Mouse (Mus musculus) heart, postnatal 0 days (tissue): ENCODE results near the gene Eipr1. TPM values are rescaled to one million over a fixed set of nuclear protein-coding genes. Genes with fewer than 3 reads are reported as not detected.

Experiments used
- ATAC-seq: fragments of 200-750 bp; cut with Nextera tagmentation; 2 replicates; pipeline ENCODE4 v1.8.0; 2017; ENCODE audit warnings: low read depth, moderate number of reproducible peaks, moderate library complexity; ENCODE audit not compliant: insufficient read depth
- DNase-seq: peaks from one replicate; pipeline ENCODE4 v3.0.0-alpha.2; 2016; ENCODE audit warnings: low spot score
- H3K27ac ChIP-seq: fragments of 300-500 bp; sonication (generic); 2 replicates; pipeline ENCODE4 v1.5.1; 2014; ENCODE audit warnings: low read depth, mild to moderate bottlenecking
- H3K27me3 ChIP-seq: fragments of 300-500 bp; sonication (generic); 2 replicates; pipeline ENCODE4 v1.6.1; 2014; ENCODE audit warnings: low read length, mixed read lengths; ENCODE audit not compliant: control insufficient read depth, insufficient read depth
- H3K36me3 ChIP-seq: fragments of 300-500 bp; sonication (generic); replicated peaks from 2 replicates; pipeline ENCODE4 v1.6.1; 2014; ENCODE audit warnings: low read length, mixed read lengths; ENCODE audit not compliant: control insufficient read depth, insufficient read depth
- H3K4me1 ChIP-seq: fragments of 300-500 bp; sonication (generic); 2 replicates; pipeline ENCODE4 v1.6.1; 2014; ENCODE audit warnings: antibody characterized with exemption; ENCODE audit not compliant: control insufficient read depth, insufficient read depth
- H3K4me2 ChIP-seq: fragments of 300-500 bp; sonication (generic); 2 replicates; pipeline ENCODE4 v1.6.1; 2014; ENCODE audit warnings: low read depth, mild to moderate bottlenecking, low read length, moderate library complexity
- H3K4me3 ChIP-seq: fragments of 300-500 bp; sonication (generic); 2 replicates; pipeline ENCODE4 v1.5.1; 2014; ENCODE audit warnings: low read depth, low read length
- H3K9ac ChIP-seq: fragments of 300-500 bp; sonication (generic); replicated peaks from 2 replicates; pipeline ENCODE4 v1.6.1; 2014; ENCODE audit warnings: low read depth, low read length, mixed read lengths
- H3K9me3 ChIP-seq: fragments of 300-500 bp; sonication (generic); replicated peaks from 2 replicates; pipeline ENCODE4 v1.6.1; 2016; ENCODE audit warnings: low read length; ENCODE audit not compliant: control insufficient read depth
- CTCF ChIP-seq: IDR thresholded peaks from 2 replicates; pipeline ENCODE4 v1.5.1; 2016; ENCODE audit warnings: antibody characterized with exemption, control low read depth, low read depth
- EP300 ChIP-seq: IDR thresholded peaks from 2 replicates; pipeline ENCODE4 v1.6.1; 2016; ENCODE audit warnings: antibody characterized with exemption, low read depth
- WGBS: fragments of 180-500 bp; shearing (Covaris S2); extraction: QIAGEN DNeasy Blood & Tissue Kit; methylation state at CpG from one replicate; pipeline ENCODE4 v1.1.7; 2014; 5-methylcytosine and 5-hydroxymethylcytosine counted together
- polyA plus RNA-seq: library from polyadenylated mRNA; unstranded; fragments of >200 nt; fragmentation: Nextera tagmentation; extraction: Ambion mirVana; gene quantifications from 2 replicates; pipeline ENCODE4 v1.2.1, GENCODE M21; 2015
- total RNA-seq: library from RNA; depleted of rRNA; stranded (reverse); fragments of >200 nt; gene quantifications from 2 replicates; pipeline ENCODE4 v1.2.3, GENCODE M21; 2014; ENCODE audit warnings: low replicate concordance

The Eipr1 gene
- total and polyA plus RNA-seq, 2 experiments from 2014 or later = 13.0 to 29.3 TPM

DNA sequence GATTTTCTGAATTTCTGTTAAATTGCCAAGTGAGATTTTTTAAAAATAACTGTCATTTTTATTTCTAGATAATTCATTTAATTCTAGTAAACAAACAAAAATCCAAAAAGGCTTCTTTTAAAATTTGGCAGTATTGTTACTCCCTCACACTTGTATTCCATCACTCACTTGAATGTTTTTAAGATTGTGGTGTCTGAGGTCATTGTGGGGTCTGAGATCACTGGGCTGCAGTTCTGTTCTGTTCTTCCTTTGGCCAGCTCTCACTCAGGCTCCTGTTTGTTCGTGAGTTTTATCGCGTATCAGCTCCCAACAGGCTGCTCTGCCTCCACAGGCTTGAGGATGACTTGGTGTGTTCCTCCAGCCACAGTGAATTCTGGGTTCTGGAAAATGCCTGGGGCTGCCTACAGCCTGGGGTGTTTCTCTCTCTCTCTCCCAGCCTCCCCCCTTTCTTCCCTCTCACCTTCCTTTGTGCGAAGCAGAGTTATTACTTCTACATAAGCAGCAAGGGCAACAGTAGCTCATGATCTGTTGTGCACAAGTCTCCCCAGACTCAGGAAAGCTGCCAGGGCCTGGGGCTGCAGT, 58.2 kb downstream of the Eipr1 start:
- DNase-seq (no peak), ATAC-seq (no peak)
- WGBS = 41% methylated on average over 4 of the region's 4 CpGs
- Histone ChIP-seq H3K4me3 (no peak overlapping the region), H3K9me3 (no peaks in the 10 kb centered on the region), H3K4me1 (0 out of 2 replicates have a peak, but pooled peaks cover 8% of the 10 kb centered on the region), H3K27me3 (no peaks in the 10 kb centered on the region), H3K4me2 (no peak overlapping the region), H3K36me3 (no peaks in the 10 kb centered on the region), H3K27ac (no peak overlapping the region), H3K9ac (no peak overlapping the region)
- TF ChIP-seq EP300 = no peak
- TF ChIP-seq CTCF = no peak

DNA sequence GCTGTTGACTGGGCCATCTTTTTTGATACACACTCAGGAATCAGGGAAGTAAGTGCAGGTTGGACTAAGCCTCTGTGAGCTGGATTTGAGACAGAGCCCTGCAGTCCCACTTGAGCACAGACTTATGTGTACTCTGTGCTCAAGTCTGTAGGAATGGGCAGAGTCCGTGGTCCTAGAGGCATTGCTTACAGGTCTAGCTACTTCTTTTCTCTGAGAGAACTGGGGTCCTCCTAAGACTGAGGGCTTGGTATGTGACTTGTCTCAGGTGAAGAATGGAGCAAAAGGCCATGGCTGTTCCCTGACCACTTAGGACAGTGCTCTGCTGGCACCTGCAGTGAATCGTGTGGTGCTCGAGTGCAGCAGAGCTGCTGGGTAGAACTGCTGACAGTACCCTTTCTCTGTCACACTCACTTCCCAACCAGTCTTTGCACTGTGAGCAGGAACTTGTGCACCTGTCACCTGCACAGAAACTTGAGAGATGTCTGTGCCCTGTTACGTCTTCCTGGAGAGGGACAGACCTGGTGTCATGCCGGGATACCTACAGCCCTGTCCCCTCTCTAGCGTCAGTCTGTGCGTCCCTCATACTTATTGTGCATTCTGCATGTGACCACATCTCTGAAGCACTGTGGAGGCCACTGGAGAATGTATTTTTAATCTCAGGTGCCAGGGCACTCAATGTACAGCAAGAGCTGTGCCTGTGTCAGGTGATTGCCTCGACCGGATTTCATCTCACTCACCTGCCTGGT, 65.3 kb downstream of the Eipr1 start:
- no peaks in the 10 kb centered on the region for H3K9me3 ChIP-seq
- no peak overlapping the region for H3K4me2 ChIP-seq
- WGBS = 30% methylated on average over 9 of the region's 9 CpGs
- TF ChIP-seq CTCF = no peak
- TF ChIP-seq EP300 = no peak
- DNase-seq (no peak), ATAC-seq (no peak)
- H3K27ac ChIP-seq = no peak overlapping the region
- 0 out of 2 replicates have a peak, but pooled peaks cover 6% of the 10 kb centered on the region for H3K4me1 ChIP-seq
- H3K9ac ChIP-seq = no peak overlapping the region
- no peak overlapping the region for H3K4me3 ChIP-seq
- H3K27me3 ChIP-seq = no peaks in the 10 kb centered on the region
- no peaks in the 10 kb centered on the region for H3K36me3 ChIP-seq

- DNase-seq (peak; percentile 38), ATAC-seq (peak; percentile 67)
- 17% methylated on average over 5 of the region's 5 CpGs for WGBS
- Histone ChIP-seq H3K27me3 (no peaks in the 10 kb centered on the region), H3K9me3 (no peaks in the 10 kb centered on the region), H3K27ac (no peak overlapping the region), H3K4me2 (no peak overlapping the region), H3K4me3 (no peak overlapping the region), H3K36me3 (no peaks in the 10 kb centered on the region), H3K9ac (no peak overlapping the region), H3K4me1 (0 out of 2 replicates have a peak, but pooled peaks cover 6% of the 10 kb centered on the region)
- TF ChIP-seq CTCF (no peak), EP300 (no peak)
These were observed 65.8 kb downstream of the Eipr1 start for GRCm38 (mm10) chr12:28817427-28817752.

DNA sequence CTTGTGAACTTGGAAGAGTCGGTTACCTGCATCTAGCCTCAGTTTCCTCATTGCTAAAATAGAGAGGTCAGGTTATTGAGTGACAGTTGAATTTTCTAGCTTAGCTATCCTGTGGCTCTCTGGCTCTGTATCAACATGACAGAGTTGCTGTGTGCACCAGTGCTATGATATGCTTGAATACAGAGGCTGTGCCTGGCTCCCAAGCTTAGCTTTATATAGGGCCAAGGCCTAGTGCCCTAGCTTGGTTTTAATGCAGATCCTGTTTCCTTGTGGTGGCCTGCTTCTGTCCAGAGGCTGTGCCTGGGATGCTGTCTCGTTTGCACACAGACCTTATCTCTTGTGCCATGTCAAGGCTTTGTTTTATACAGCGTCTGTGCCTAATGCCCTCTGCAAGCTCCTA, 66.3 kb downstream of the Eipr1 start:
- Histone ChIP-seq H3K27ac (no peak overlapping the region), H3K36me3 (no peaks in the 10 kb centered on the region)

DNA sequence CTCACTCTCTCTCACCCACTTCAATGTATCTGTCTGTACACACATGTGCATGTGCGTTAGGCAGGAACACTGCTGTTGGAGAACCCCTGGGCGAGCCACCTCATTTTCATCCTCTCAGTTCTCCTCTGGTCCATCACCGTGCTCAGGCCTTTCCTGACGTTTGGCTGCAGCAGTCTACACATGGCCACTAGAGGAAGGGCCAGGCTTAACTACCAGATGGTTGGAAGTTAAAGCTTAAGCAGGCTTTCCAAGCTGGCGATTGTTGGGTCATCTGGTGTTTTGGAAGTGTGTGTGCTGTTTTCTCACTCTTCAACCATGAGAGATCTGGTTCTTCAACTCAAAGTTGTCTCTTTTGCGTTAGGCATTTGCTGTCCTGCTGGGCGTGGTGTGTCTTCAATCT, 71.9 kb downstream of the Eipr1 start:
- Histone ChIP-seq H3K9ac (no peak overlapping the region), H3K27ac (no peak overlapping the region), H3K27me3 (no peaks in the 10 kb centered on the region), H3K4me2 (no peak overlapping the region), H3K4me3 (no peak overlapping the region), H3K36me3 (no peaks in the 10 kb centered on the region), H3K4me1 (no peaks in the 10 kb centered on the region), H3K9me3 (no peaks in the 10 kb centered on the region)
- WGBS = 89% methylated on average over 7 of the region's 7 CpGs
- TF ChIP-seq CTCF = no peak
- TF ChIP-seq EP300 = no peak
- DNase-seq (no peak), ATAC-seq (no peak)

More for the DNA sequence above, 66.3 kb downstream of the Eipr1 start:
- H3K4me3 ChIP-seq = no peak overlapping the region
- H3K4me1 ChIP-seq = 0 out of 2 replicates have a peak, but pooled peaks cover 6% of the 10 kb centered on the region
- no peak overlapping the region for H3K4me2 ChIP-seq
- DNase-seq (no peak), ATAC-seq (no peak)
- 34% methylated on average over 3 of the region's 3 CpGs for WGBS
- H3K9ac ChIP-seq = no peak overlapping the region
- TF ChIP-seq CTCF = no peak
- TF ChIP-seq EP300 = no peak
- H3K9me3 ChIP-seq = no peaks in the 10 kb centered on the region
- no peaks in the 10 kb centered on the region for H3K27me3 ChIP-seq

DNA sequence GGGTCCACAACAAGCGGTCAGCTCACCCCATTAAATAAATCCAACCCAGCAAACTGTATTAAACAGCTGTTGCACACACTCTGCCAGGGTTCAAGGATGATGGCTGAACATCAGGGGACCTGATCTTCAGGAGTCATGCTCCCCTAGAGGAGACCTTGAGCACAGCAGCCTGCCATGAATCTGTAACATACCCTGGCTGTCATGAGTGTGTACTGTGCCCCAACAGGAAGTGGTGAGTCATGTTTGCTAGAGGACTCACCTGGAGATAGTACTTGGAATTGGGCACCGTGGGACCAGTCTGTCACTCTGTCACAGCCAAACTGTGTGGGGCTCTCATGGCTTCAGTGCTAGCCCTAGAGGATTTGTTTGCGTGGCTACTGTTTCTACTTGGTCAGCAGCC, 77.9 kb downstream of the Eipr1 start:
- TF ChIP-seq CTCF = 0 out of 2 replicates have a peak, but pooled peaks have one; percentile 7
- TF ChIP-seq EP300 = no peak
- Histone ChIP-seq H3K36me3 (no peaks in the 10 kb centered on the region), H3K27ac (no peak overlapping the region), H3K4me2 (no peak overlapping the region), H3K4me1 (no peaks in the 10 kb centered on the region), H3K27me3 (no peaks in the 10 kb centered on the region), H3K9ac (no peak overlapping the region), H3K9me3 (no peaks in the 10 kb centered on the region), H3K4me3 (no peak overlapping the region)
- WGBS = 73% methylated on average over 3 of the region's 3 CpGs
- no peak for DNase-seq
- no peak; the same call in 1 of the 2 replicates for ATAC-seq
